Mouse (Mus musculus) megakaryocyte progenitor cell, adult 5-6 weeks (primary cell): ENCODE measurements around the gene Tgfbr2. TPM values are rescaled to one million over a fixed set of nuclear protein-coding genes. Genes with fewer than 3 reads are reported as not detected.

Experiments
- ATAC-seq: replicated peaks from 2 replicates; pipeline ENCODE4 v1.8.0; 2016; ENCODE audit warnings: mild to moderate bottlenecking, moderate TSS enrichment, inconsistent platforms; ENCODE audit not compliant: poor library complexity
- total RNA-seq, 2 experiments: library from RNA; stranded (forward) in 1 of 2; stranded (reverse) in 1 of 2; fragments of 157-497, 149-512 nt in 1 of 2; fragments of 200-1000 nt in 1 of 2; gene quantifications; 2 replicates each; pipeline versions ENCODE4 v1.2.3 to v1.2.4; 2015 to 2017

Tgfbr2 gene
- total RNA-seq, 2 experiments from 2014 or later, result 5.9 to 8.3 TPM

DNA sequence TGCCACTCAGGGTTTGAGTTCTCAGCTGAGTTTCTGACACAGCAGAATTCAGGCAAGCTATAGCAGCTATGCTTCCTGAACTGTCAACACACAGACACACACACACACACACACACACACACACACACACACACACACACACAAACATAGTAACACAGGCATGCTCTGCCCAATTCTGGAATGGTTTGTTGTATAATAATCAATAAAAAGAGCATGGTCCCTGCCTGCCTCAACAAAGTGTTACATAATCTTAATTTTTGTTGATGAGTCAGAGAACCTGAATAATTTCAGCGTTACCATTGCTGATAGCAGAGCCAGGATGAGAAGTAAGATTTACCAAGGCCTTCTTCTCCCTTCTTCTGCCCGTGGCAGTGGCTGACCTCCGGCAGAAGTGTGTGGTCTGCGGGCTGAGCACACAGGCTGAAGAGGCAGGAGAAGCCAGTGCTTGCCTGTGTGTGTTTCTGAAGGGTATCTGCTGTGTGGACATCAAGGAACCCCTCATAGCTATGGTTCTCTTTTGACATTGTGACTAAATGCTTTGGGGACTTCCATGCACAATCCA, 18.8 kb upstream of the Tgfbr2 start:
- ATAC-seq, result peak; percentile 67

DNA sequence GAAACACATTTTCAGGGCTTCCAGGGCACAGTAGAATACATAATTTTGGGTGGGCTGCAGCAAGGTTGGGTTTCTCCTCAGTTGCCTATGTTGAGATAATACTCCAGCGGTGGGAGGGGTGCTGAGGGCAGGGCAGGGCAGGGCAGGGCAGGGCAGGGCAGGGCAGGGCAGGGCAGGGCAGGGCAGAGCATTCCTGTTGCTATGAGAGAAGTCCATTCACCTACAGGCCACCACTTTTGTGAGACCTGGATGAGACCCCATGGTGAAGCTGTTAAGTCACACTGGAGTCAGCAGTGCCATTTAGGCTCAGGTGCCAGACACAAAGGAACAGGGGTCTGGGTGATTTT, 18.3 kb upstream of the Tgfbr2 start:
- 0 out of 2 replicates have a peak, but pooled peaks have one; percentile 13 for ATAC-seq

DNA sequence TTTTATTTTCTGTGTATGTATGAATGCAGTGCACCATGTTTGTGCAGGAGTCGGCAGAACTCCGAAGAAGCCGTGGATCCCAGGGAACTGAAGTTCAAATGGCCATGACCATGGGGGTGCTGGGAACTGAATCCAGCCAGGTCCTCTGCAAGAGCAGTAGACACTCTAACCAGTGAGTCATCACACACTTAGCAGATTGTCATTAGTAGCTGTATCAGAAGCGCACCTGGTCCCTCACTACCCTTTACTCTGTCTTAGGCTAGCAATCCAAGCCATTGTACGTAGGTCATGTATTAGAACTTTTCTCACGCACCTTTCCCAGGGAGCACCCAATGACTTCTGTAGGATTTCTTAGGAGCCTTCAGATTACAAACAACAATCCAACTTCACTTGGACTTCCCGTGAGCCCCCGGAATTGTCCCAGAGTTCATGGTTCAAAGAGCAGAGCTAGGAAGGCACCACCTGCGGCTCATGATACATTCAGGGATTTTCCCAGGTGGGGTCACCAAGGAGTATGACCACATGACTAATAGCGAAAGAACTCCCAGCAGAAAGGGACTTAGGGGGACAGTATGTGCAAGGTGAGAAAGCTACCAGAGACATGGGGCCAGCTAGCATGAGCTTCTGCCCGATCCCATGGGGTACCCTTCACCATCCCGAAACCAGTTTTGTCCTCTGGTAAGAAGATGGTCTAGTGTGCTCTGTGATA, 17.8 kb upstream of the Tgfbr2 start:
- no peak for ATAC-seq

- no peak for ATAC-seq
These were observed 17.1 kb upstream of the Tgfbr2 start for GRCm38 (mm10) chr9:116192253-116192652.

DNA sequence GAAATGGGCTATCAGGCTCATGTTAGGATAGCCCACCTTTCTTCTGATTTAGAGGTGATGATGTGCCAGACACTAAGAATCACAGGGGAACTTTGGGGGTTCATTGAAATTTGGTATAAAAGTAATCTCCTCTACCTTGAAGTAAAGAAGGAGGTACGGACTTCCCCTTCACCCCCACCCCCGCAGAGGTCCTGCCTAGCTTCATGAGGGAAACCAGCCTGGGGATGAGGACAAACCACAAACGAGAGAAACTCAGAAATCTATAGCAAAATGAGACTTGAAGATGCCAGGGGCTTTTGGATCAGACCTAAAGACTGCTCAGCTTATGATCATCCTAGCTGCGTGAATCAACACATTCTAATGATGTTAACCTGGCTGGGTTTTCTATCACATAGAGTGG, 14.7 kb upstream of the Tgfbr2 start:
- no peak for ATAC-seq

DNA sequence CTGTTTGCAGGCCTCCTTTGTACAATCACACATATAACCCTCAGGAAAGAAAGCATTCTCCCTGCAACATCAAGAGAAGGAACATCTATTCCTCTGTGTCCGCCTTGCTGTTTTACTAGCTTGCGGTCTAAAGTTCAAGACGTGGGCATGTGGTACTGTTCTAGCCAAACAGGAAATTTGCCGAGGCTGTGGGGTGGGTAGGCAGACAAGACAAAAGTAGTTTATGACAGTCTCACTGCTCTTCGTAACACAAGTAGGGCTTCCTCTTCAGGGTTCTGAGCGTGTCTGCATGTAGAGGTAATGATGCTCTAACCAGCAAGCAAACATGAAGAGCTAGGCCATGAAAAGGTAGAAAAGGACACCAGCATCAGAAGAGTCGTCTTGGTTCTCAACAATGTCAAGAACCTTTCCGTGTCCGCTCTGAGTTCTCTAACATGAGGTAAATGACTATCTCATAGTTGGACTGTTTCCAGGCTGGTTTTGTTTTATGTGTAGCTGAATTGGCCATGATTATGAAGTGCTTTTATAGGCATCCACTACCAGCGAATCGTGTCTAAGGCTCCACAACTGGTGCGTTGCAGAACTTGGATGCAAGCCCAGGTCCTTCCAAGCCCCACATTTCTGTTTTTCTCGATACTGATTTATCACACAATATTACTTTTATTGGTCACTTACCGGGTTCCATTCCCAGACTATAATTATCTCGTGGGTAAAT, 13.9 kb upstream of the Tgfbr2 start:
- ATAC-seq, result no peak

DNA sequence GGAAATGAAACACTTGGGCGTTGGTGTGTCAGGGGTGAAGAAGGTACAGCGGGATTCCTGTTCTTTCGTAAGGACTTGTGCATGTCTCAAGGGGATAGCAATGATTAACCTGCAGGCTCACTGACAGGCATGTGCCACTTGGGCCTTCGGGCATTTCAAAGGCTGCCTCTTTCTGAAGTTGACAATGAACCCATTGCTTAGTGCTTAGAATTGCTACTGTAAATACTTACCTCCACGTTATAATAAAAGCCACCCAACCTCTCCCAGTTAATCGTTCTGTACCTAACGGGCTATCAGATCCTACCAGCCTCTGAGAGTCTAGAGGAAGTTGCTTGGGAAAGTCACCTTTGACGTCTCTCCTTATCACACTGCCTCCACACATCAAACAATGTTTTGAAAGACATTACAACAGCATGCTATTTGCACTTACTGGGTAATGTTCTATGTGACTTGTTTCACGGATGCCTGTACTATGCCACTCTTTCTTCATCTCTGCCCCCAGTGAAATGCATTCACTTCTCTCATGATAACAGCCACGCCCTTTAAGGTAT, 12.1 kb upstream of the Tgfbr2 start:
- ATAC-seq, result peak; percentile 35

DNA sequence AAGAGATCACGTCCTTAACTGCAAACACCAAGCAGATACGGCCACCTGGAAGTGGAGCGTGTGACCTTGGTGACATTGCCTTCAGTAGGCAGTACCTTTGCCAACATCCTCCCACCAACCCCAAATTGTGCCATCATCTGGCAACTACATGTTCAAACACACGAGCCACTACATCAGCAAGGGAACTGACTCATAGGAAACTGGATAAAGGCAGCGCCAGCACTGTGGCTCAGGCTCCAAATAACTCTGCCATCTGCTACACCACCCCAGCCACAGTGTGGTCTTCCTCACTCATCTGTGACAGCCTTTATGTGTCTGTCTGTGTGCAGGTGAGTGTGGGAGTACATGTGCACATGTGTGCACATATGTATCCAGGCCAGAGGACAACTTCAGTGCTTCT, 9.7 kb upstream of the Tgfbr2 start:
- no peak for ATAC-seq

GRCm38 (mm10) chr9:116183035-116183434, 7.9 kb upstream of the Tgfbr2 start:
- ATAC-seq, result no peak

DNA sequence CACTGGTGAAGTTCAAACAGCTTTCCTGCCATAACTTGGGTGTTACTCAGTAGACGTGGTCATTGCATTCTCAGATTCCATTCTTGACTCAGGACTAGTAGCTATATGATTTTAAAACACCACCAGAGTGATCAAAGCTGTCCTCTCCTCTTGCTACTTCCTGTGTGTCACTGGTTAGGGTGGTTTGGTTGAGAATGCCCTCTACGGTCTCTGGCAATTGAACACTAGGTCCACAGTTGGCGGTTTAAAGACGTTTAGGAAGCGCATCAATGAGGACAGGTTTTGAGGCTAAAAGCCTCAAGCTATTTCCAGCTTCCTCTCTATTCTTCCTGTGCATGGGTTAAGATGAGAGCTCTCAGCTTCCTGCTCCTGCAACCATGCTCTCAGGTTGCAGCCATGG, 6.4 kb upstream of the Tgfbr2 start:
- peak; percentile 12; the same call in 1 of the 2 replicates for ATAC-seq

GRCm38 (mm10) chr9:116178151-116178550, 3.0 kb upstream of the Tgfbr2 start:
- ATAC-seq, result peak; percentile 64

DNA sequence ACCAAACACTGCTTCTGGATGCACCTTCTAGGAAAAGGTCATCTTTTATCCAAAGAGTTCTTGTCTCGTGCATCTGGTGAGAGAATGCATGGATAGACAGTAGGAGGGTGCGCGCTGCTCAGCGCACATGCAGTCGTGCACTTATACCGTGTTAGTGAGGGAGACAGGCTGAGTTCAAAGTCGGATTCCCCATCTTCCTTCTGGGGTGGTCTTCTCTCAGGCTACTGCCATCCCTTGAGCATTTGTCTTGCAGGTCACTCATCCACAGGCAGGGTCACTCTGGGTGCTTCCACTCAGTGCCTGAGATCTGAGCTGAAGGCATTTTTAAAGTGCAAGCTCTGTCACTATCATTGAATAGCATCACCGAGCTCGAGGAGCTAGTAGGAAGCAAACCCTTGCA, 1.9 kb upstream of the Tgfbr2 start:
- ATAC-seq, result no peak

DNA sequence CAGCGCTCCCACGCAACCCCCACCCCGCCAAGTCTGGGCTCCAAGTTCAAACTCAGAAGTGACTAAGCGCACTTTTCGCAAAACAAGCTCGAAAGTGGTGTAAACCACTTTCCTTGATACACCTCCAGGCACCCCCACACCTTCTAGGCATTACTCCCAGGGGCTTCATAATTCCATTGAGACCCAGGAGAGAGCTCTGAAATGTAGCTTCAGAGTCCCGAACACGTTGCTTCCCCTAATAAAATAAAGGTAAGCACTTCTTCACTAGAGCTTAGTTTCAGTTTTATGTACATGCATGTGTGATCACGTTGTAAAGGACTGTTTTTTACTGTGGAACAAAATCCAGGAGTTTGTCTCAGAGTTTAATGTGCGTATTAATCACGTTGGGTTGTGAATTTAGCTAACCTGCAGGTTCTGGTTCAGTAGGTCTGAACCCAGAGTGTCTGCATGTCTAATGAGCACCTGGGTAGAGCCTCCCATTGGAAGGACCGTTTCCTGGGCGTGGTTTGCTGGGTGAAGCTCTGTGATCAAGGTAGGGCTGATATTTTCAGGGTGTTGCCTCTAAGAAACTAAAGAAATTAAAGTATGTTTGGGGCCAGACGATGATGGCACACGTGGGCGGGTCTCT, 442 bp upstream of the Tgfbr2 start:
- ATAC-seq, result peak; percentile 44

- no peak for ATAC-seq
These were observed 1.5 kb downstream of the Tgfbr2 start for GRCm38 (mm10) chr9:116173473-116174170.

- no peak for ATAC-seq
These were observed 2.1 kb downstream of the Tgfbr2 start for GRCm38 (mm10) chr9:116173059-116173458.

GRCm38 (mm10) chr9:116169067-116169466, 6.1 kb downstream of the Tgfbr2 start:
- peak; percentile 38 for ATAC-seq

DNA sequence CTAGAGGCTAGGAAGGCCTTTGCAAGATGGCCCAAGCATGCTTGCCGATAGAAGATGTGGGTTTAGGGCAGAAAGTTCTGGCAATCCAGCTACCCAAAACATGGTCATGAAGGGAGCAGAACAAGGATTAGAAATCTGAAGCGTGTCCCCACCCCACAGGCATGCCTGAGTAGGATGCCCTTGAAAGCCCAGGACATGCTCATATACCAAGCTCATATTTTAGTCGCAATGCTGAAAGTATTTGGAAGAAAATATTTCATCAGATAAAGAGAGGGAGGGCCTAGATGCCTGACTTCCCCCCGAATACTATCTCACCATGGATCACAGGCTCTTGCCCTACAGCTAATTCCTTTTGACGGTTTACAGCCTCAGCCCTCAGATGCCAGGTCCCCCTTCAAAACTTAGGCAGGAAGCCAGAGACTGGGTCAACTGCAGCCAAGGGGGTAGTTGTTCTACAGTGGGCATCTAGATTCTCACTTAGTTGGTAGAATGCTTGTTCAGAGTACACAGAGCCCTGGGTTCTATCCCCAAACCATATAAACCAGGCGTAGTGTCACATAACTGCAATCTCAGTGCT, 7.8 kb downstream of the Tgfbr2 start:
- no peak; the same call in 1 of the 2 replicates for ATAC-seq

DNA sequence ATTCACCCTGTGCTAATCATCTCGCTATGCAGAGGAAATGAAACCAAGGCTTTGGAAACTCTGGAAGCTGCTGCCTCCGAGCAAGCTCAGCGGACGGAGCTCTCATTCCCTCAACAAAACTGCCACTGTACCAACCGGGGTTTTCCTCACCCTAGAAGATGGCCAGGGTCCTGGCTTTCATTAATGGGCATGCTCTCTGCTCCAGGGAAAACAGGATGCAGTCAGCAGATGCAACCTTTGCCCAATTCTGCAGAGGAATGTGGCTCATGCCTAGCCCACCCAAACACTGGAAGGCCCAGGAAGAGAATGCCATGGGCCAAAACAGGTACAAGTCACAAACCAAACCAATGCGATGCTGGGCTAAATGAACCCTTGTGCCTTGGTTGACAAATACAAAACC, 8.8 kb downstream of the Tgfbr2 start:
- 0 out of 2 replicates have a peak, but pooled peaks have one; percentile 6 for ATAC-seq

- peak; percentile 6 for ATAC-seq
These were observed 11.3 kb downstream of the Tgfbr2 start for GRCm38 (mm10) chr9:116163883-116164282.

GRCm38 (mm10) chr9:116162866-116163374, 12.2 kb downstream of the Tgfbr2 start:
- ATAC-seq, result no peak
